Mouse (Mus musculus) heart, embryonic 16.5 days (tissue): ENCODE results near the gene Pla2g4e. TPM values are rescaled to one million over a fixed set of nuclear protein-coding genes. Genes with fewer than 3 reads are reported as not detected.
A peak's percentile ranks its signal among the peaks of the same experiment; 100 is the strongest.

ENCODE experiments used
- ATAC-seq: fragments of 200-750 bp; cut with Nextera tagmentation; replicated peaks from 2 replicates; pipeline ENCODE4 v1.8.0; 2017; ENCODE audit warnings: moderate number of reproducible peaks; ENCODE audit not compliant: insufficient read depth, low FRiP score; ENCODE audit errors: extremely low read depth
- H3K27ac ChIP-seq: fragments of 300-500 bp; sonication (generic); 2 replicates; pipeline ENCODE4 v1.5.1; 2014; ENCODE audit warnings: mild to moderate bottlenecking, low read length, control low read depth, moderate library complexity
- H3K27me3 ChIP-seq: fragments of 300-500 bp; sonication (generic); 2 replicates; pipeline ENCODE4 v1.6.1; 2014; ENCODE audit warnings: low read length, mixed read lengths; ENCODE audit not compliant: control insufficient read depth, insufficient read depth
- H3K36me3 ChIP-seq: fragments of 300-500 bp; sonication (generic); 2 replicates; pipeline ENCODE4 v1.6.1; 2014; ENCODE audit not compliant: control insufficient read depth, insufficient read depth
- H3K4me1 ChIP-seq: fragments of 300-500 bp; sonication (generic); 2 replicates; pipeline ENCODE4 v1.6.1; 2014; ENCODE audit warnings: low read length, mixed read lengths; ENCODE audit not compliant: control insufficient read depth, insufficient read depth
- H3K4me2 ChIP-seq: fragments of 300-500 bp; sonication (generic); 2 replicates; pipeline ENCODE4 v1.6.1; 2014; ENCODE audit warnings: low read depth, mild to moderate bottlenecking, control low read depth, low read length
- H3K4me3 ChIP-seq: fragments of 300-500 bp; sonication (generic); 2 replicates; pipeline ENCODE4 v1.5.1; 2014; ENCODE audit warnings: mild to moderate bottlenecking, control low read depth, low read length
- H3K9ac ChIP-seq: fragments of 300-500 bp; sonication (generic); 2 replicates; pipeline ENCODE4 v1.6.1; 2014; ENCODE audit warnings: low read length, control low read depth
- H3K9me3 ChIP-seq: fragments of 300-500 bp; sonication (generic); replicated peaks from 2 replicates; pipeline ENCODE4 v1.6.1; 2016; ENCODE audit warnings: low read length; ENCODE audit not compliant: control insufficient read depth
- WGBS: fragments of 180-500 bp; shearing (Covaris S2); extraction: QIAGEN DNeasy Blood & Tissue Kit; methylation state at CpG from one replicate; pipeline ENCODE4 v1.1.7; 2014; 5-methylcytosine and 5-hydroxymethylcytosine counted together
- polyA plus RNA-seq: library from polyadenylated mRNA; unstranded; fragments of >200 nt; fragmentation: Nextera tagmentation; extraction: Ambion mirVana; gene quantifications from 2 replicates; pipeline ENCODE4 v1.2.1, GENCODE M21; 2015

Pla2g4e gene
- polyA plus RNA-seq, 1 experiment from 2014 or later: 2.1 TPM

DNA sequence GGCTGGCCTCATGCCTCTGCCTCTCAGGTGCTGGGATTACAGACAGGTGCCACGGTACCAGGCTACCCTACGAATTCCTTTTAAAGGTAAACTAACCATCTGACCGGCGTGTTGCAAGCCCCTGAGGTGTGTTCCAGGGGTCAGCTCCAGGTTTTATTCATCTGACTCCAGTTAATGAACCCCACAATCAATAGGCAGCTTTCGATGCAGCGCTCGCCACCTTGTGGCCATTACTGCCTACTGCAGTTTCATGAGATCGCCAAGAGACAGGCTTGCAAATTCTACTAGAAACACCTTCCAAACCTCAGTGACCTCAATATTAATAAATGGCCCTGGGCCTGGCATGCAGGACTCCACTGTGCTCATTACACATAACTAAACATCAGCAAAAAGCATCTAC lies 34.8 kb upstream of the Pla2g4e start:
- Histone ChIP-seq H3K27ac (no peak overlapping the region), H3K9me3 (no peaks in the 10 kb centered on the region), H3K9ac (no peak overlapping the region), H3K27me3 (no peaks in the 10 kb centered on the region), H3K36me3 (no peaks in the 10 kb centered on the region), H3K4me3 (no peak overlapping the region), H3K4me2 (no peak overlapping the region), H3K4me1 (no peaks in the 10 kb centered on the region)
- ATAC-seq: no peak
- WGBS: 17% methylated on average over 8 of the region's 8 CpGs

DNA sequence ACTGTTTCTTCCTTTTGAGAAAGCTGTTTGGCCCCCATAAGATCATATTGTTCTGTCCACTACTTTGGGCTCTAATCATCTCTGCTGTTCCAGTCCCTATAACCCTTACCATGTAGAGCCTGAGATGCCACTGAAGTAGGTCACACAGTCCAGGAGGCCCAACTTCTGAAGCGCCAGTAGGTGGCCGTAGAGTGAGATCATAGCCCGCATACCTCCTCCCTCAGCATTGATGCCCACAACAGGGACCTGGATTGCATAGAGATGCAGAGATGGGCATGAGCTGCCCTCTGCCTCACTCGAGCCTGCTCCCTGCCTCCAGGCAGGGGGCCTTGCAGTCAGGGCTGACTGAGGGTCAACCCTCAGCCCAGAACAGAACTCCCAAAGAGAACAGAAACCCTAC lies 31.8 kb upstream of the Pla2g4e start:
- H3K4me3 ChIP-seq: no peak overlapping the region
- H3K4me1 ChIP-seq: no peaks in the 10 kb centered on the region
- ATAC-seq: no peak
- H3K27ac ChIP-seq: no peak overlapping the region
- H3K9ac ChIP-seq: no peak overlapping the region
- no peaks in the 10 kb centered on the region for H3K36me3 ChIP-seq
- no peak overlapping the region for H3K4me2 ChIP-seq
- 73% methylated on average over 4 of the region's 4 CpGs for WGBS
- H3K9me3 ChIP-seq: no peaks in the 10 kb centered on the region
- no peaks in the 10 kb centered on the region for H3K27me3 ChIP-seq

GRCm38 (mm10) chr2:120268635-120269034 lies 23.5 kb upstream of the Pla2g4e start:
- Histone ChIP-seq H3K36me3 (no peaks in the 10 kb centered on the region), H3K4me1 (no peaks in the 10 kb centered on the region), H3K27me3 (peaks cover 5% of the 10 kb centered on the region), H3K9ac (peak overlapping the region; percentile 38; the same call in 1 of the 2 replicates), H3K9me3 (no peaks in the 10 kb centered on the region), H3K27ac (no peak overlapping the region), H3K4me2 (peak overlapping the region; percentile 53), H3K4me3 (peak overlapping the region; percentile 24)
- ATAC-seq: no peak
- WGBS: 3% methylated on average over 9 of the region's 9 CpGs

GRCm38 (mm10) chr2:120265523-120265922 lies 20.4 kb upstream of the Pla2g4e start:
- Histone ChIP-seq H3K4me1 (no peaks in the 10 kb centered on the region), H3K9me3 (no peaks in the 10 kb centered on the region), H3K36me3 (no peaks in the 10 kb centered on the region), H3K27me3 (peaks cover 5% of the 10 kb centered on the region), H3K4me3 (no peak overlapping the region), H3K4me2 (no peak overlapping the region), H3K27ac (no peak overlapping the region), H3K9ac (no peak overlapping the region)
- 59% methylated on average over 6 of the region's 6 CpGs for WGBS
- ATAC-seq: no peak

DNA sequence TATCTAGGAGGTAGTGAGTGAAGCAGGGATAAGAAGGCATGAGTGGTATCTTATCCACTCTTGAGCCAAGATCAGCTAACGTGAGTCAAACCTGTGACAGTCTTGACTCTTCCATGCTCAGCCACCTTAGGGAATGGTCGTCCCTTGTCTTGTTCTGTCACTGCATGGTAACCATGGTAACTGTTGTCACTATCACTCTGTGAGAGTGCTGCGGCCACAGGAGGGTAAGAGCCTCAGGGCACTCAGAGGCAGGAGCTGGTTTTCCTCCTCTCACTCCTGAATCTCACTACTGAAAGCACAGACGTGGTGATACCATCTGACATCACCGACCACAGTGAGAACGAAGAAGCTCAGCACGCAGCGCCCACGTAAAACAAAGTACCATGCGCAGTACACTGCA lies 19.7 kb upstream of the Pla2g4e start:
- Histone ChIP-seq H3K4me3 (no peak overlapping the region), H3K27me3 (peaks cover 5% of the 10 kb centered on the region), H3K4me2 (no peak overlapping the region), H3K27ac (no peak overlapping the region), H3K36me3 (no peaks in the 10 kb centered on the region), H3K9me3 (no peaks in the 10 kb centered on the region), H3K9ac (no peak overlapping the region), H3K4me1 (no peaks in the 10 kb centered on the region)
- 52% methylated on average over 10 of the region's 10 CpGs for WGBS
- ATAC-seq: no peak

DNA sequence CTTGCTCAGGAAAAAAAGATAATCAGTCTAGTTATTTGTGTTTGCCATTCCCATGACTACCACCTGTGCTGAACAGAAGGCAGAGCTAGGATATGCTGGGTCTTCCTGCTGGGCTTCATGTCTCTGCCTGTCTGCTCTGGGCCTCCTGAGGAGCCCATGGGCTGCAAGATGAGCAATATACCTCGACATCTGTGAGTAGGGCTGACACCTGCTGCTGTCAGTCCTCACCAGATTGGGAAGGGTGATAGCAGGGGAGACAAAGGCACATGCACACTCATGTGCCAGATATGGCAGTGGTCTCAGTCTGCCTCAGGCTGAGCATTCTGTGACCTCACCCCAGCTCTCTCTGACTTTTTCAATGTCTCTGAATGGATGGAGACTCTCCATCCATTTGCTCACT lies 17.7 kb upstream of the Pla2g4e start:
- Histone ChIP-seq H3K9me3 (no peaks in the 10 kb centered on the region), H3K4me2 (no peak overlapping the region), H3K4me3 (no peak overlapping the region), H3K27ac (no peak overlapping the region), H3K36me3 (no peaks in the 10 kb centered on the region), H3K9ac (no peak overlapping the region), H3K27me3 (no peaks in the 10 kb centered on the region; the same call in 1 of the 2 replicates), H3K4me1 (no peaks in the 10 kb centered on the region)
- 32% methylated on average over 1 of the region's 1 CpGs for WGBS
- no peak for ATAC-seq

- no peaks in the 10 kb centered on the region for H3K36me3 ChIP-seq
- no peak overlapping the region for H3K9ac ChIP-seq
- H3K4me1 ChIP-seq: no peaks in the 10 kb centered on the region
- no peaks in the 10 kb centered on the region for H3K9me3 ChIP-seq
- H3K27me3 ChIP-seq: no peaks in the 10 kb centered on the region; the same call in 1 of the 2 replicates
- ATAC-seq: no peak
- H3K27ac ChIP-seq: no peak overlapping the region
- H3K4me3 ChIP-seq: no peak overlapping the region
- 62% methylated on average over 3 of the region's 3 CpGs for WGBS
- H3K4me2 ChIP-seq: no peak overlapping the region
Measured at GRCm38 (mm10) chr2:120261346-120261745, 16.2 kb upstream of the Pla2g4e start.

DNA sequence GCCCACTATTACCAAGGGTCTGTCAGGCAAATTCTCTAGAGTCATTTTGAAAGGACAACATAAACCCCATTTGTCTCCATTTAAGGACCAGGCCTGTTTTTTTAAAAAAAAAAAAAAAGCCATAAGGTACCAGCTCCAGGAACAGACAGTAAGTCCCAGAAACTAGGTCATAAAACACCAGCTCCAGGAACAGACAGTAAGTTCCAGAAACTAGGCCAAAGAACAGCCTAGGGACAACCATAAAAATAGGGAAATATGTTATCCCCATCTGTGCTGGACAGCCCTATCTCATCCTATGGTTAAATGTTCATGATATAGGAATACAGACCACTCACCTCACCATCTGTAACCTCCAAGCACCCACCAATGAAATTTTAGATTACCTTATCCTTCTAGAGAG lies 11.1 kb upstream of the Pla2g4e start:
- H3K4me2 ChIP-seq: no peak overlapping the region
- no peak overlapping the region for H3K4me3 ChIP-seq
- no peaks in the 10 kb centered on the region for H3K4me1 ChIP-seq
- ATAC-seq: no peak
- H3K9me3 ChIP-seq: no peaks in the 10 kb centered on the region
- H3K27me3 ChIP-seq: no peaks in the 10 kb centered on the region
- no peak overlapping the region for H3K27ac ChIP-seq
- H3K9ac ChIP-seq: no peak overlapping the region
- no peaks in the 10 kb centered on the region for H3K36me3 ChIP-seq

DNA sequence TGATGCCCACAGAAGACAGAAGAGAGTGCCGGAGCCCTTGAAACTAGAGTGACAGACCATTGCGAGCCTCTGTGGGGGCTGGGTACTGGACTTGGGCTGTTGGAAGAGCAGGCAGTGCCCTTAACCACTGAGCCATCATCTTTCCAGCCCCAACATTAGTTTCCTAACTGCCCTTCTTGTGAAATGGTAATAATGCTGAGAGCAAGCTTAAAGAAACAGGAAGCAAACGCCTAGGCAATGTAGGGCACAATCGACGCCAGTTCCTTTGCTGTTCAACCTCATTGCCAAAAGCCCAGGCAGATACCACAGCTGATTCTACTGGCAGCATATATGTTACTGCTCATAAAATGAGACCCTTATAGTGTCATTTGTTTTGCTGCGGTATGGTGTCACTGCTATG lies 7.5 kb upstream of the Pla2g4e start:
- H3K4me1 ChIP-seq: no peaks in the 10 kb centered on the region
- no peak overlapping the region for H3K4me3 ChIP-seq
- no peak overlapping the region for H3K4me2 ChIP-seq
- WGBS: 86% methylated on average over 6 of the region's 6 CpGs
- ATAC-seq: no peak
- H3K9ac ChIP-seq: no peak overlapping the region
- no peaks in the 10 kb centered on the region for H3K9me3 ChIP-seq
- no peaks in the 10 kb centered on the region for H3K27me3 ChIP-seq
- H3K27ac ChIP-seq: no peak overlapping the region
- no peaks in the 10 kb centered on the region for H3K36me3 ChIP-seq
